Mouse (Mus musculus): ENCODE data around the gene Faim. TPM values are rescaled to one million over a fixed set of nuclear protein-coding genes. Genes with fewer than 3 reads are reported as not detected.

Gene Faim
- total and polyA plus RNA-seq, 2 experiments from 2014 or later, result 31.3 to 116 TPM

GRCm38 (mm10) chr9:99016759-99017158, 30.6 kb downstream of the Faim start:
- TF ChIP-seq CTCF (IDR thresholded peaks at IDR 0.05; ENCODE audit: low read depth), result no peak
- Histone ChIP-seq H3K36me3 (ENCODE audit: insufficient read depth, low read length) (no peaks in the 10 kb centered on the region), H3K4me1 (ENCODE audit: insufficient read depth, low read length) (no peaks in the 10 kb centered on the region), H3K9me3 (ENCODE audit: low read length) (no peaks in the 10 kb centered on the region), H3K27ac (no peak overlapping the region), H3K9ac (replicated peaks; ENCODE audit: low read length) (no peak overlapping the region), H3K4me2 (ENCODE audit: low read depth, low read length) (no peak overlapping the region), H3K27me3 (ENCODE audit: insufficient read depth, low read length) (no peaks in the 10 kb centered on the region), H3K4me3 (ENCODE audit: low read length) (no peak overlapping the region)
- ATAC-seq (no peak), DNase-seq (ENCODE audit: low spot score) (no peak)
- WGBS, result 75% methylated on average over 3 of the region's 3 CpGs

DNA sequence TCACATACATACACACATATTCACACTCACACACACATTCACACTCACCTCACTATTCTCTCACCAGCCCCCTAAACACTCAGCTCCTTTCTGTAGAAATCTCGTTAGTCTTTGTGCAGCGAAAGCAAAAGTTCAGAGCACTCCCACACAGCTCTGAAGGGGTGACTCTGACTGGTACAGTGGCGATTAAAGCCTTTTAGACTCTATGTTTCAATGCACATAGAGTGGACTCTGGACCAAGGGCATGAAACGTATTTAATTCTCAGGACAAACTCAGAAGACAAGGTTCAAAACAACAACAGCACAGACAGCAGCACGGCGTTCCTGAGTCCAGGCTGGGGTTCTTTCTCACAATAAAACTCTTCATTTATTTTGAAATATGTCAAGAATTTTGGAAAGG, 31.5 kb downstream of the Faim start:
- DNase-seq (ENCODE audit: low spot score) (no peak), ATAC-seq (no peak)
- 81% methylated on average over 6 of the region's 6 CpGs for WGBS

GRCm38 (mm10) chr9:99021166-99021565, 35.0 kb downstream of the Faim start:
- no peak overlapping the region for H3K4me2 ChIP-seq (ENCODE audit: low read depth, low read length)
- no peaks in the 10 kb centered on the region for H3K4me1 ChIP-seq (ENCODE audit: insufficient read depth, low read length)
- DNase-seq (ENCODE audit: low spot score) (no peak), ATAC-seq (no peak)
- H3K27me3 ChIP-seq (ENCODE audit: insufficient read depth, low read length), result no peaks in the 10 kb centered on the region
- no peaks in the 10 kb centered on the region for H3K36me3 ChIP-seq (ENCODE audit: insufficient read depth, low read length)
- WGBS, result 26% methylated on average over 5 of the region's 5 CpGs
- TF ChIP-seq CTCF (IDR thresholded peaks at IDR 0.05; ENCODE audit: low read depth), result no peak
- H3K27ac ChIP-seq, result no peak overlapping the region
- H3K4me3 ChIP-seq (ENCODE audit: low read length), result no peak overlapping the region
- H3K9me3 ChIP-seq (ENCODE audit: low read length), result no peaks in the 10 kb centered on the region
- H3K9ac ChIP-seq (replicated peaks; ENCODE audit: low read length), result no peak overlapping the region

More for the DNA sequence above, 31.5 kb downstream of the Faim start:
- Histone ChIP-seq H3K9ac (replicated peaks; ENCODE audit: low read length) (no peak overlapping the region), H3K36me3 (ENCODE audit: insufficient read depth, low read length) (no peaks in the 10 kb centered on the region), H3K27ac (no peak overlapping the region), H3K4me1 (ENCODE audit: insufficient read depth, low read length) (no peaks in the 10 kb centered on the region), H3K4me3 (ENCODE audit: low read length) (no peak overlapping the region), H3K4me2 (ENCODE audit: low read depth, low read length) (no peak overlapping the region), H3K9me3 (ENCODE audit: low read length) (no peaks in the 10 kb centered on the region), H3K27me3 (ENCODE audit: insufficient read depth, low read length) (no peaks in the 10 kb centered on the region)
- TF ChIP-seq CTCF (IDR thresholded peaks at IDR 0.05; ENCODE audit: low read depth), result no peak

- ATAC-seq, result no peak
- no peaks in the 10 kb centered on the region for H3K4me1 ChIP-seq (ENCODE audit: insufficient read depth, low read length)
- DNase-seq (ENCODE audit: low spot score), result no peak
- no peak overlapping the region for H3K4me3 ChIP-seq (ENCODE audit: low read length)
- no peak overlapping the region for H3K4me2 ChIP-seq (ENCODE audit: low read depth, low read length)
- WGBS, result 88% methylated on average over 4 of the region's 4 CpGs
- H3K27ac ChIP-seq, result no peak overlapping the region
- no peaks in the 10 kb centered on the region for H3K36me3 ChIP-seq (ENCODE audit: insufficient read depth, low read length)
- H3K9ac ChIP-seq (replicated peaks; ENCODE audit: low read length), result no peak overlapping the region
- H3K27me3 ChIP-seq (ENCODE audit: insufficient read depth, low read length), result no peaks in the 10 kb centered on the region
- no peaks in the 10 kb centered on the region for H3K9me3 ChIP-seq (ENCODE audit: low read length)
- TF ChIP-seq CTCF (IDR thresholded peaks at IDR 0.05; ENCODE audit: low read depth), result no peak
Observed at GRCm38 (mm10) chr9:99021751-99022150, 35.6 kb downstream of the Faim start.

GRCm38 (mm10) chr9:99032031-99032430, 45.9 kb downstream of the Faim start:
- no peak for ATAC-seq

GRCm38 (mm10) chr9:99034111-99034510, 47.9 kb downstream of the Faim start:
- H3K9ac ChIP-seq (replicated peaks; ENCODE audit: low read length), result no peak overlapping the region
- no peaks in the 10 kb centered on the region for H3K27me3 ChIP-seq (ENCODE audit: insufficient read depth, low read length)
- ATAC-seq (peak; percentile 68; the same call in 1 of the 2 replicates), DNase-seq (ENCODE audit: low spot score) (no peak)
- no peak for TF ChIP-seq CTCF (IDR thresholded peaks at IDR 0.05; ENCODE audit: low read depth)
- no peaks in the 10 kb centered on the region; the same call in 1 of the 2 replicates for H3K36me3 ChIP-seq (ENCODE audit: insufficient read depth, low read length)
- no peak overlapping the region for H3K4me2 ChIP-seq (ENCODE audit: low read depth, low read length)
- no peak overlapping the region for H3K4me3 ChIP-seq (ENCODE audit: low read length)
- H3K9me3 ChIP-seq (ENCODE audit: low read length), result no peaks in the 10 kb centered on the region
- 72% methylated on average over 8 of the region's 8 CpGs for WGBS
- no peaks in the 10 kb centered on the region for H3K4me1 ChIP-seq (ENCODE audit: insufficient read depth, low read length)
- H3K27ac ChIP-seq, result no peak overlapping the region

More at GRCm38 (mm10) chr9:99032031-99032430, 45.9 kb downstream of the Faim start:
- H3K4me3 ChIP-seq (ENCODE audit: low read length), result no peak overlapping the region
- no peaks in the 10 kb centered on the region for H3K4me1 ChIP-seq (ENCODE audit: insufficient read depth, low read length)
- WGBS, result 85% methylated on average over 8 of the region's 8 CpGs
- no peaks in the 10 kb centered on the region for H3K36me3 ChIP-seq (ENCODE audit: insufficient read depth, low read length)
- H3K9ac ChIP-seq (replicated peaks; ENCODE audit: low read length), result no peak overlapping the region
- no peaks in the 10 kb centered on the region for H3K9me3 ChIP-seq (ENCODE audit: low read length)
- H3K27ac ChIP-seq, result no peak overlapping the region
- TF ChIP-seq CTCF (IDR thresholded peaks at IDR 0.05; ENCODE audit: low read depth), result no peak
- no peak for DNase-seq (ENCODE audit: low spot score)
- no peak overlapping the region for H3K4me2 ChIP-seq (ENCODE audit: low read depth, low read length)
- no peaks in the 10 kb centered on the region for H3K27me3 ChIP-seq (ENCODE audit: insufficient read depth, low read length)

DNA sequence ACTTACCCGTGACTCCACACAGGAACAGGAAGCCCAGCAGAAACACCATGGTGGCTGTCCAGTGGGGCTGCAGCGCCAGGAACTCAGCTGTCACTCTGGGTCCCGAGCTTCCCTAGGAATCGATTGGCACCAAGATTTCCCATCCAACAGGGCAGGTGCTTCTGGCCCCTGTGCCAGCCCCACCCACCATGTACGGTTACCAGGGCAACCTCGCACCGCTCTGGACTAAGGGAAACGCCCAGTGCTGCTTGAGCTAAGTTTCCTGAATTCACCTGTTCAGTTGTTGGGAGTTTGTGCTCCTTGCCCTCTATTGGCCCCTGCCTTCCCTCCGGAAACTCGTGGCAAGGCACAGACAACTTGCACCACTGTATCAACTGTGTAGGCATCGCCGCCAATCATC, 49.4 kb downstream of the Faim start, which contains the start of gene Gm1123:
Gene Gm1123 (minus strand): TSS at position 141 of the 400 bp plus-strand sequence.
- no peak for DNase-seq (ENCODE audit: low spot score)
- no peaks in the 10 kb centered on the region for H3K4me1 ChIP-seq (ENCODE audit: insufficient read depth, low read length)
- no peak within 1 kb of the TSS for H3K27ac ChIP-seq
- TF ChIP-seq CTCF (IDR thresholded peaks at IDR 0.05; ENCODE audit: low read depth), result no peak
- no peak for ATAC-seq
- no peaks in the 10 kb centered on the region for H3K27me3 ChIP-seq (ENCODE audit: insufficient read depth, low read length)
- no peak within 1 kb of the TSS for H3K4me3 ChIP-seq (ENCODE audit: low read length)
- no peak within 1 kb of the TSS for H3K9ac ChIP-seq (replicated peaks; ENCODE audit: low read length)
- H3K4me2 ChIP-seq (ENCODE audit: low read depth, low read length), result no peak within 1 kb of the TSS
- no peaks in the 10 kb centered on the region for H3K9me3 ChIP-seq (ENCODE audit: low read length)
- H3K36me3 ChIP-seq (ENCODE audit: insufficient read depth, low read length), result peaks cover 7% of the 10 kb centered on the region; the same call in 1 of the 2 replicates
- WGBS, result 85% methylated on average over 12 of the region's 12 CpGs

Data from hindbrain, postnatal 0 days (tissue).